Mouse (Mus musculus) ES-Bruce4 (cell line): Measurements from ENCODE around the gene Sqor. TPM values are rescaled to one million over a fixed set of nuclear protein-coding genes. Genes with fewer than 3 reads are reported as not detected.

Source experiments
- H3K27ac ChIP-seq: 2 replicates; pipeline ENCODE4 v1.5.1; 2012; ENCODE audit warnings: low read length, inconsistent platforms; ENCODE audit not compliant: insufficient read depth
- H3K27me3 ChIP-seq: 2 replicates; pipeline ENCODE4 v1.6.1; 2012; ENCODE audit warnings: mild to moderate bottlenecking, low read length, inconsistent platforms; ENCODE audit not compliant: control insufficient read depth, poor library complexity, insufficient read depth, severe bottlenecking
- H3K36me3 ChIP-seq: 2 replicates; pipeline ENCODE4 v1.6.1; 2012; ENCODE audit warnings: inconsistent platforms, mild to moderate bottlenecking, low read length, moderate library complexity; ENCODE audit not compliant: control insufficient read depth, poor library complexity, insufficient read depth, severe bottlenecking
- H3K4me1 ChIP-seq: one replicate; pipeline ENCODE4 v1.8.1; 2011; ENCODE audit warnings: low read length; ENCODE audit not compliant: control insufficient read depth, insufficient read depth
- H3K4me3 ChIP-seq: 2 replicates; pipeline ENCODE4 v1.5.1; 2011; ENCODE audit warnings: low read depth, mild to moderate bottlenecking, low read length
- H3K9ac ChIP-seq: 2 replicates; pipeline ENCODE4 v1.6.1; 2012; ENCODE audit warnings: low read depth, mild to moderate bottlenecking, inconsistent platforms; ENCODE audit not compliant: poor library complexity, severe bottlenecking
- H3K9me3 ChIP-seq: replicated peaks from 2 replicates; pipeline ENCODE4 v1.6.1; 2012; ENCODE audit warnings: mild to moderate bottlenecking, low read length, inconsistent platforms; ENCODE audit not compliant: control insufficient read depth, poor library complexity, insufficient read depth, severe bottlenecking
- CTCF ChIP-seq: IDR thresholded peaks from one replicate; pipeline ENCODE4 v1.8.1; 2011; ENCODE audit warnings: low read depth, low read length
- EP300 ChIP-seq: IDR thresholded peaks from 2 replicates; pipeline ENCODE4 v1.6.1; 2011; ENCODE audit warnings: low read depth, low read length; ENCODE audit not compliant: insufficient read depth
- POLR2A ChIP-seq: IDR thresholded peaks from one replicate; pipeline ENCODE4 v1.8.1; 2011; ENCODE audit warnings: low read length; ENCODE audit not compliant: insufficient read depth
- polyA plus RNA-seq: library from polyadenylated mRNA; stranded (reverse); fragments of >200 nt; gene quantifications from 2 replicates; pipeline ENCODE4 v1.2.4, GENCODE M21; 2011; ENCODE audit warnings: low read depth; ENCODE audit not compliant: missing spikeins, insufficient read depth, insufficient read length

Gene Sqor
- polyA plus RNA-seq, 1 experiment: 0.97 TPM

- Histone ChIP-seq H3K4me3 (no peak overlapping the region), H3K9me3 (no peaks in the 10 kb centered on the region), H3K36me3 (no peaks in the 10 kb centered on the region), H3K27me3 (no peaks in the 10 kb centered on the region), H3K4me1 (no peaks in the 10 kb centered on the region), H3K27ac (no peak overlapping the region), H3K9ac (no peak overlapping the region)
- TF ChIP-seq EP300 (no peak), POLR2A (no peak), CTCF (no peak)
Observed at GRCm38 (mm10) chr2:122764526-122764925, 511 bp upstream of the Sqor start.

GRCm38 (mm10) chr2:122765794-122766145 is 733 bp downstream of the Sqor start:
- Histone ChIP-seq H3K4me3 (peak overlapping the region; percentile 44), H3K9me3 (no peaks in the 10 kb centered on the region), H3K27ac (no peak overlapping the region), H3K4me1 (no peaks in the 10 kb centered on the region), H3K27me3 (no peaks in the 10 kb centered on the region), H3K9ac (no peak overlapping the region), H3K36me3 (no peaks in the 10 kb centered on the region)
- TF ChIP-seq EP300: no peak
- no peak for TF ChIP-seq CTCF
- no peak for TF ChIP-seq POLR2A

- H3K36me3 ChIP-seq: no peaks in the 10 kb centered on the region
- H3K9ac ChIP-seq: no peak overlapping the region
- H3K27me3 ChIP-seq: no peaks in the 10 kb centered on the region
- H3K9me3 ChIP-seq: no peaks in the 10 kb centered on the region
- H3K27ac ChIP-seq: no peak overlapping the region
- TF ChIP-seq CTCF: no peak
- TF ChIP-seq POLR2A: no peak
- TF ChIP-seq EP300: no peak
- no peaks in the 10 kb centered on the region for H3K4me1 ChIP-seq
- H3K4me3 ChIP-seq: no peak overlapping the region
Observed at GRCm38 (mm10) chr2:122771002-122771401, 6.0 kb downstream of the Sqor start.

- Histone ChIP-seq H3K4me3 (no peak overlapping the region), H3K9ac (no peak overlapping the region), H3K27me3 (no peaks in the 10 kb centered on the region), H3K9me3 (no peaks in the 10 kb centered on the region), H3K27ac (no peak overlapping the region), H3K4me1 (no peaks in the 10 kb centered on the region), H3K36me3 (no peaks in the 10 kb centered on the region)
- TF ChIP-seq EP300 (no peak), CTCF (no peak), POLR2A (no peak)
Observed at GRCm38 (mm10) chr2:122772899-122773298, 7.9 kb downstream of the Sqor start.

- no peaks in the 10 kb centered on the region for H3K4me1 ChIP-seq
- H3K36me3 ChIP-seq: no peaks in the 10 kb centered on the region
- no peak overlapping the region for H3K9ac ChIP-seq
- TF ChIP-seq EP300 (no peak), POLR2A (no peak), CTCF (no peak)
- no peaks in the 10 kb centered on the region for H3K9me3 ChIP-seq
- no peak overlapping the region for H3K27ac ChIP-seq
- no peaks in the 10 kb centered on the region for H3K27me3 ChIP-seq
- H3K4me3 ChIP-seq: no peak overlapping the region
Observed at GRCm38 (mm10) chr2:122775491-122775890, 10.5 kb downstream of the Sqor start.

- Histone ChIP-seq H3K4me1 (no peaks in the 10 kb centered on the region), H3K27me3 (no peaks in the 10 kb centered on the region), H3K4me3 (no peak overlapping the region), H3K36me3 (no peaks in the 10 kb centered on the region), H3K27ac (no peak overlapping the region), H3K9ac (no peak overlapping the region), H3K9me3 (no peaks in the 10 kb centered on the region)
- no peak for TF ChIP-seq EP300
- no peak for TF ChIP-seq POLR2A
- no peak for TF ChIP-seq CTCF
Observed at GRCm38 (mm10) chr2:122776823-122777222, 11.8 kb downstream of the Sqor start.

GRCm38 (mm10) chr2:122779967-122780366 is 14.9 kb downstream of the Sqor start:
- no peaks in the 10 kb centered on the region for H3K27me3 ChIP-seq
- TF ChIP-seq POLR2A: no peak
- no peak for TF ChIP-seq EP300
- TF ChIP-seq CTCF: no peak
- no peak overlapping the region for H3K27ac ChIP-seq
- no peak overlapping the region for H3K4me3 ChIP-seq
- H3K4me1 ChIP-seq: no peaks in the 10 kb centered on the region
- H3K9me3 ChIP-seq: no peaks in the 10 kb centered on the region
- H3K36me3 ChIP-seq: no peaks in the 10 kb centered on the region
- no peak overlapping the region for H3K9ac ChIP-seq
